Mouse (Mus musculus): ENCODE results near the gene Ttll5.

The Ttll5 gene

GRCm38 (mm10) chr12:85926897-85927296, 102.4 kb downstream of the Ttll5 start:
- DNase-seq (ENCODE audit: low spot score in 2 of 2), result no peak

- no peak for DNase-seq (ENCODE audit: low spot score in 2 of 2)
Observed at GRCm38 (mm10) chr12:85928513-85928912, 104.1 kb downstream of the Ttll5 start.

- DNase-seq (ENCODE audit: low spot score in 2 of 2), result no peak
Observed at GRCm38 (mm10) chr12:85929711-85930110, 105.3 kb downstream of the Ttll5 start.

- no peak for DNase-seq (ENCODE audit: low spot score in 2 of 2)
Observed at GRCm38 (mm10) chr12:85930713-85931112, 106.3 kb downstream of the Ttll5 start.

GRCm38 (mm10) chr12:85933241-85933640, 108.8 kb downstream of the Ttll5 start:
- DNase-seq (ENCODE audit: low spot score in 2 of 2), result no peak

- no peak for DNase-seq (ENCODE audit: low spot score in 2 of 2)
Observed at GRCm38 (mm10) chr12:85937384-85937783, 112.9 kb downstream of the Ttll5 start.

GRCm38 (mm10) chr12:85943456-85943855, 119.0 kb downstream of the Ttll5 start:
- DNase-seq (ENCODE audit: low spot score in 2 of 2), result no peak

GRCm38 (mm10) chr12:85944419-85944818, 120.0 kb downstream of the Ttll5 start:
- no peak for DNase-seq (ENCODE audit: low spot score in 2 of 2)

- DNase-seq (ENCODE audit: low spot score in 2 of 2), result no peak
Observed at GRCm38 (mm10) chr12:85947161-85947560, 122.7 kb downstream of the Ttll5 start.

- no peak for DNase-seq (ENCODE audit: low spot score in 2 of 2)
Observed at GRCm38 (mm10) chr12:85949667-85950066, 125.2 kb downstream of the Ttll5 start.

GRCm38 (mm10) chr12:85950371-85950770, 125.9 kb downstream of the Ttll5 start:
- DNase-seq (ENCODE audit: low spot score in 2 of 2), result no peak

- no peak for DNase-seq (ENCODE audit: low spot score in 2 of 2)
Observed at GRCm38 (mm10) chr12:85951036-85951435, 126.6 kb downstream of the Ttll5 start.

- no peak for DNase-seq (ENCODE audit: low spot score in 2 of 2)
Observed at GRCm38 (mm10) chr12:85951822-85952221, 127.4 kb downstream of the Ttll5 start.

GRCm38 (mm10) chr12:85952349-85952748, 127.9 kb downstream of the Ttll5 start:
- DNase-seq (ENCODE audit: low spot score in 2 of 2), result no peak

GRCm38 (mm10) chr12:85954167-85954566, 129.7 kb downstream of the Ttll5 start:
- no peak for DNase-seq (ENCODE audit: low spot score in 2 of 2)

GRCm38 (mm10) chr12:85955062-85955461, 130.6 kb downstream of the Ttll5 start:
- DNase-seq (ENCODE audit: low spot score in 2 of 2), result no peak

GRCm38 (mm10) chr12:85955690-85956089, 131.2 kb downstream of the Ttll5 start:
- no peak for DNase-seq (ENCODE audit: low spot score in 2 of 2)

GRCm38 (mm10) chr12:85956251-85956650, 131.8 kb downstream of the Ttll5 start:
- no peak for DNase-seq (ENCODE audit: low spot score in 2 of 2)

- no peak for DNase-seq (ENCODE audit: low spot score in 2 of 2)
Observed at GRCm38 (mm10) chr12:85958460-85958859, 134.0 kb downstream of the Ttll5 start.

GRCm38 (mm10) chr12:85959822-85960501, 135.5 kb downstream of the Ttll5 start:
- no peak for DNase-seq (ENCODE audit: low spot score in 2 of 2)

GRCm38 (mm10) chr12:85960699-85961098, 136.2 kb downstream of the Ttll5 start:
- no peak for DNase-seq (ENCODE audit: low spot score in 2 of 2)

GRCm38 (mm10) chr12:85963160-85963559, 138.7 kb downstream of the Ttll5 start:
- no peak for DNase-seq (ENCODE audit: low spot score in 2 of 2)

- peak in 1 of 2 experiments; percentile 28 for DNase-seq (ENCODE audit: low spot score in 2 of 2)
Observed at GRCm38 (mm10) chr12:85963699-85964098, 139.2 kb downstream of the Ttll5 start.

- peak in 1 of 2 experiments; percentile 13 for DNase-seq (ENCODE audit: low spot score in 2 of 2)
Observed at GRCm38 (mm10) chr12:85964436-85964835, 140.0 kb downstream of the Ttll5 start.
